Mouse (Mus musculus) hindbrain, embryonic 14.5 days (tissue): ENCODE data around the gene Baz2b. TPM values are rescaled to one million over a fixed set of nuclear protein-coding genes. Genes with fewer than 3 reads are reported as not detected.

Source experiments
- ATAC-seq: fragments of 200-750 bp; cut with Nextera tagmentation; 2 replicates; pipeline ENCODE4 v1.8.0; 2017; ENCODE audit warnings: moderate number of reproducible peaks, mild to moderate bottlenecking, moderate TSS enrichment, moderate library complexity; ENCODE audit not compliant: low FRiP score
- DNase-seq: peaks from one replicate; pipeline ENCODE4 v3.0.0-alpha.2; 2015; ENCODE audit warnings: low spot score
- H3K27ac ChIP-seq: fragments of 300-500 bp; sonication (generic); 2 replicates; pipeline ENCODE4 v1.5.1; 2014; ENCODE audit warnings: mild to moderate bottlenecking, moderate library complexity
- H3K27me3 ChIP-seq: fragments of 300-500 bp; sonication (generic); 2 replicates; pipeline ENCODE4 v1.6.1; 2014; ENCODE audit warnings: mild to moderate bottlenecking, low read length, mixed read lengths; ENCODE audit not compliant: control insufficient read depth, insufficient read depth
- H3K36me3 ChIP-seq: fragments of 300-500 bp; sonication (generic); replicated peaks from 2 replicates; pipeline ENCODE4 v1.6.1; 2014; ENCODE audit not compliant: control insufficient read depth, insufficient read depth
- H3K4me1 ChIP-seq: fragments of 300-500 bp; sonication (generic); replicated peaks from 2 replicates; pipeline ENCODE4 v1.6.1; 2014; ENCODE audit warnings: antibody characterized with exemption, low read length, mixed read lengths; ENCODE audit not compliant: control insufficient read depth, insufficient read depth
- H3K4me2 ChIP-seq: fragments of 300-500 bp; sonication (generic); replicated peaks from 2 replicates; pipeline ENCODE4 v1.6.1; 2014; ENCODE audit warnings: mild to moderate bottlenecking, moderate library complexity
- H3K4me3 ChIP-seq: fragments of 300-500 bp; sonication (generic); replicated peaks from 2 replicates; pipeline ENCODE4 v1.5.1; 2014; ENCODE audit warnings: mild to moderate bottlenecking, low read length
- H3K9ac ChIP-seq: fragments of 300-500 bp; sonication (generic); 2 replicates; pipeline ENCODE4 v1.6.1; 2014
- H3K9me3 ChIP-seq: fragments of 300-500 bp; sonication (generic); 2 replicates; pipeline ENCODE4 v1.6.1; 2016; ENCODE audit warnings: low read length; ENCODE audit not compliant: control insufficient read depth
- WGBS: fragments of 180-500 bp; shearing (Covaris S2); extraction: QIAGEN DNeasy Blood & Tissue Kit; methylation state at CpG from one replicate; pipeline ENCODE4 v1.1.7; 2014; 5-methylcytosine and 5-hydroxymethylcytosine counted together
- polyA plus RNA-seq: library from polyadenylated mRNA; unstranded; fragments of >200 nt; fragmentation: Nextera tagmentation; extraction: Ambion mirVana; gene quantifications from 2 replicates; pipeline ENCODE4 v1.2.1, GENCODE M21; 2014

Gene Baz2b
- polyA plus RNA-seq, 1 experiment from 2014 or later = 81.2 TPM

GRCm38 (mm10) chr2:60176087-60176486, 33.6 kb downstream of the Baz2b start:
- ATAC-seq (no peak), DNase-seq (no peak)
- H3K27ac ChIP-seq = no peak overlapping the region
- WGBS = 81% methylated on average over 5 of the region's 5 CpGs
- no peaks in the 10 kb centered on the region for H3K9me3 ChIP-seq
- H3K27me3 ChIP-seq = no peaks in the 10 kb centered on the region
- no peak overlapping the region for H3K4me3 ChIP-seq
- no peak overlapping the region for H3K9ac ChIP-seq
- H3K4me2 ChIP-seq = no peak overlapping the region
- no peaks in the 10 kb centered on the region for H3K4me1 ChIP-seq
- no peaks in the 10 kb centered on the region for H3K36me3 ChIP-seq

GRCm38 (mm10) chr2:60175078-60175477, 34.6 kb downstream of the Baz2b start:
- WGBS = 96% methylated on average over 2 of the region's 4 CpGs
- Histone ChIP-seq H3K4me1 (no peaks in the 10 kb centered on the region), H3K4me2 (no peak overlapping the region), H3K9me3 (no peaks in the 10 kb centered on the region), H3K4me3 (no peak overlapping the region), H3K36me3 (no peaks in the 10 kb centered on the region), H3K27me3 (no peaks in the 10 kb centered on the region), H3K9ac (no peak overlapping the region), H3K27ac (no peak overlapping the region)
- ATAC-seq (no peak), DNase-seq (no peak)

GRCm38 (mm10) chr2:60173595-60173994, 36.0 kb downstream of the Baz2b start:
- Histone ChIP-seq H3K4me1 (no peaks in the 10 kb centered on the region), H3K4me2 (no peak overlapping the region), H3K36me3 (no peaks in the 10 kb centered on the region), H3K27me3 (no peaks in the 10 kb centered on the region), H3K27ac (no peak overlapping the region), H3K4me3 (no peak overlapping the region), H3K9me3 (no peaks in the 10 kb centered on the region), H3K9ac (no peak overlapping the region)
- no peak for ATAC-seq
- DNase-seq = no peak
- WGBS = 92% methylated on average over 4 of the region's 4 CpGs

GRCm38 (mm10) chr2:60173190-60173589, 36.4 kb downstream of the Baz2b start:
- Histone ChIP-seq H3K9ac (no peak overlapping the region), H3K4me1 (no peaks in the 10 kb centered on the region), H3K9me3 (no peaks in the 10 kb centered on the region), H3K27ac (no peak overlapping the region), H3K36me3 (no peaks in the 10 kb centered on the region), H3K4me3 (no peak overlapping the region), H3K27me3 (no peaks in the 10 kb centered on the region), H3K4me2 (no peak overlapping the region)
- DNase-seq (no peak), ATAC-seq (no peak)
- WGBS = 55% methylated on average over 3 of the region's 3 CpGs

- Histone ChIP-seq H3K9ac (no peak overlapping the region), H3K27me3 (no peaks in the 10 kb centered on the region), H3K36me3 (no peaks in the 10 kb centered on the region), H3K9me3 (no peaks in the 10 kb centered on the region), H3K4me2 (no peak overlapping the region), H3K4me3 (no peak overlapping the region), H3K27ac (no peak overlapping the region), H3K4me1 (no peaks in the 10 kb centered on the region)
- no peak for DNase-seq
- WGBS = 36% methylated on average over 2 of the region's 2 CpGs
- no peak for ATAC-seq
Measured at GRCm38 (mm10) chr2:60172531-60172914, 37.1 kb downstream of the Baz2b start.

- DNase-seq = no peak
- Histone ChIP-seq H3K9me3 (no peaks in the 10 kb centered on the region), H3K4me2 (no peak overlapping the region), H3K9ac (no peak overlapping the region), H3K27ac (no peak overlapping the region), H3K27me3 (no peaks in the 10 kb centered on the region), H3K4me3 (no peak overlapping the region), H3K4me1 (no peaks in the 10 kb centered on the region), H3K36me3 (no peaks in the 10 kb centered on the region)
- ATAC-seq = no peak
- WGBS = 71% methylated on average over 7 of the region's 7 CpGs
Measured at GRCm38 (mm10) chr2:60171786-60172530, 37.7 kb downstream of the Baz2b start.

- H3K9ac ChIP-seq = no peak overlapping the region
- DNase-seq (no peak), ATAC-seq (no peak)
- no peaks in the 10 kb centered on the region for H3K36me3 ChIP-seq
- H3K4me1 ChIP-seq = no peaks in the 10 kb centered on the region
- no peak overlapping the region for H3K27ac ChIP-seq
- H3K27me3 ChIP-seq = no peaks in the 10 kb centered on the region
- no peak overlapping the region for H3K4me2 ChIP-seq
- no peak overlapping the region for H3K4me3 ChIP-seq
- WGBS = 90% methylated on average over 4 of the region's 4 CpGs
- H3K9me3 ChIP-seq = no peaks in the 10 kb centered on the region
Measured at GRCm38 (mm10) chr2:60166878-60167277, 42.8 kb downstream of the Baz2b start.

GRCm38 (mm10) chr2:60165679-60166078, 44.0 kb downstream of the Baz2b start:
- Histone ChIP-seq H3K27me3 (no peaks in the 10 kb centered on the region), H3K36me3 (no peaks in the 10 kb centered on the region), H3K4me2 (no peak overlapping the region), H3K4me1 (no peaks in the 10 kb centered on the region), H3K9me3 (no peaks in the 10 kb centered on the region), H3K27ac (no peak overlapping the region), H3K4me3 (no peak overlapping the region), H3K9ac (no peak overlapping the region)
- no peak for DNase-seq
- no peak for ATAC-seq
- 95% methylated on average over 11 of the region's 11 CpGs for WGBS

GRCm38 (mm10) chr2:60163744-60164143, 45.9 kb downstream of the Baz2b start:
- no peak for DNase-seq
- H3K4me3 ChIP-seq = no peak overlapping the region
- 84% methylated on average over 2 of the region's 2 CpGs for WGBS
- H3K4me2 ChIP-seq = no peak overlapping the region
- H3K27ac ChIP-seq = no peak overlapping the region
- no peaks in the 10 kb centered on the region for H3K27me3 ChIP-seq
- no peaks in the 10 kb centered on the region for H3K36me3 ChIP-seq
- H3K9ac ChIP-seq = no peak overlapping the region
- no peaks in the 10 kb centered on the region for H3K4me1 ChIP-seq
- no peaks in the 10 kb centered on the region for H3K9me3 ChIP-seq
- no peak for ATAC-seq

GRCm38 (mm10) chr2:60152481-60152880, 57.2 kb downstream of the Baz2b start:
- H3K4me1 ChIP-seq = no peaks in the 10 kb centered on the region
- ATAC-seq (no peak), DNase-seq (no peak)
- H3K27ac ChIP-seq = no peak overlapping the region
- H3K36me3 ChIP-seq = no peaks in the 10 kb centered on the region
- no peaks in the 10 kb centered on the region for H3K27me3 ChIP-seq
- H3K9me3 ChIP-seq = no peaks in the 10 kb centered on the region
- no peak overlapping the region for H3K4me3 ChIP-seq
- WGBS = 86% methylated on average over 2 of the region's 2 CpGs
- H3K4me2 ChIP-seq = no peak overlapping the region
- no peak overlapping the region for H3K9ac ChIP-seq
